Mouse (Mus musculus): ENCODE data around the gene Sdf2.
A peak's percentile ranks its signal among the peaks of the same experiment; 100 is the strongest.
"Not testable (repeated sequence)": the region's sequence is repeated elsewhere in the genome, so short reads cannot be mapped to it uniquely, and the experiment has no call there.

The Sdf2 gene

DNA sequence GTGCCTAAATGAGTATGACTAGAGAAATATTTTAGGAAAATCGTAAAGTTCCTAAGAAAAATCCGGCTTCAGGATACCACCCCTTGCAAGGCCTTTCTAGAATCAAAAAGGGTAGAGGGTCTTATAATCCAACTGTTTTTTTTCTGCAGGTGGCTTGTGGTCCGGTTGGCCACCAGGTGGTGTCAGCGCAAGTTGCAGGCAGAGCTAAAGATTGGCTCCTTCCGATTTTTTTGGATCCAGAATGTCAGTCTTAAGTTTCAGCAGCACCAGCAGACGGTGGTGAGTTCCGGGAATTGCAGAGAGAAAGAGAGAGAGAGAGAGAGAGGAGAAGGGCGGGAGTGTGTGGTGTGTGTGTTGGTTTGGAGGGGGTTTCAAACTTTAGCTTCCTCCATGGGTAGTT lies 17.0 kb downstream of the Sdf2 start:
- DNase-seq: peak; percentile 91

DNA sequence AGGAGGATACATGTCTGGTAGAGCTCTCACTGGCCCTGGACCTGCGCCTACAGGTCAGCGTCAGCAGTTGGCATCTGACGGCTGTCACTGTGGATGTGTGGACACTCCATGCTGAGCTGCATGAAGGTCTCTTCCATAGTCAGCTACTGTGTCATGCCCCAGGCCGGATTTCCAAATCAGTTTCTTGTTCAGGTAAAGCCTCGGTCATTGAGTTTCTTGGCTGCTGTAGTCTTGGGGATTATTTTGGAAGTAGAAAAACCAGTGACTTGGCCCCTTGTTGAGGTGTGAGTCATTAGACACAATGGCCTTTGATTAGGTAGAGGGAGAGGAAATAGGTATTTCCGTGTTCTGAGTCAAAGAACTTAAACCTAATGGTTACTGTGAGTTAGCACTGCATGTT lies 20.0 kb downstream of the Sdf2 start:
- DNase-seq: no peak

DNA sequence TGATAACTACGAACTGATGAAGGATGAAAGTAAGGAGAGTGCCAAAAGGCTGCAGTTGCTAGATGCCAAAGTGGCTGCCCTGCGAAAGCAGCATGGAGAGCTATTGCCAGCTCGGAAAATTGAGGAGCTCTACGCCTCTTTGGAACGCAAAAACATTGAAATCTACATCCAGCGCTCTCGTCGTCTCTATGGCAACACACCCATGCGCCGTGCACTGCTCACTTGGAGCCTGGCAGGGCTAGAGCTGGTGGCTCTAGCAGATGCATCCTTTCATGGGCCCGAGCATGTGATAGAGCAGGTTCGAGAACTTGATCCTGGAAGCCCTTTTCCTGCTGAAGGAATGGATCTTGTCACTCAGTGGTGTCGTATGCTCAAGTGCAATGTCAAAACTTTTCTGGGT lies 26.4 kb downstream of the Sdf2 start:
- DNase-seq: no peak

DNA sequence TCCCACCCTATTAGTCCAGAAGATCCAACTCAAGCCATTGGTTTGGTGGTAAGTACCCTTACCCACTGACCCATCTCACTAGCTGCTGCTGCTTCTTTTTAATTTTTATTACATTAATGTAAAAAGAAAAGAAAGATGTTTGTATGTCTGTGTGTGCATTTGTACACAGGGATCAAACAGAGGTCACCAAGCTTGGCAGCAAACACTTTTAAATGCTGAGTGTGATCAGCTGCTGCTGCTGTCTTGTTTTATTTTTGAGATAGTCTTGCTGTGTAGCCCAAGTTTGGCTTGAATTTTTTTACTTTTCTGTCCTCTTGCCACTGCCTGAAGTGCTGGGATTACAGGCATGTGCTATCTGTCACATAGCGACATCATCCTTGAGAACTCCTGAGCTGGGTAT lies 30.1 kb downstream of the Sdf2 start:
- DNase-seq: no peak

DNA sequence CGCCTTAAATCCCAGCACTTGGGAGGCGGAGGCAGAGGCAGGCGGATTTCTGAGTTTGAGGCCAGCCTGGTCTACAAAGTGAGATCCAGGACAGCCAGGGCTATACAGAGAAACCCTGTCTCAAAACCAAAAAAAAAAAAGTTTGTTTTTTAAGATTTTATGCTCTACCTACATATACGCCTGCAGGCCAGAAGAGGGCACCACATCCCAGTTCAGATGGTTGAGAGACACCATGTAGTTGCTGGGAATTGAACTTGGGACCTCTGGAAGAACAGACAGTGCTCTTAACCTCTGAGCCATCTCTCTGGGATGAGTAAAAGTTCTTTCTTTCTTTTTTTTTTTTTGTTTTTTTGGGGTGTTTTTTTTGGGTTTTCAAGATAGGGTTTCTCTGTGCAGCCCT lies 30.6 kb downstream of the Sdf2 start:
- DNase-seq: not testable (repeated sequence)

DNA sequence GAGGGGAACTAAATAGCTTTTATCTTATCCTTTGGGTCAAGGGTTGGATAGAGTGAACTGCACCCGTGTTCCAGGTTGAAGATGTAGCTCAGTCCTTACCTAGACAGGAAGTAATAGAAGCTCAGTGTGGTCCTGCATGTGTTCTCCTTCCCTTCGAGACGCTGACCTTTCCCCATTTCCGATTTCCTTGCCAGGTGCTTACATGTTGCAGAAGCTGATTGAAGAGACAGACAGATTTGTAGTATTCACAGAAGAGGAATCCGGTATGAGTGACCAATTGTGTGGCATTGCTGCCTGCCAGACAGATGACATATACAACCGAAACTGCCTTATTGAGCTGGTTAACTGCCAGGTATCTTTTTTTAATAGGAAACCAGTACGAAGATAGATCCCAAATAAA lies 33.3 kb downstream of the Sdf2 start:
- DNase-seq: peak; percentile 93

DNA sequence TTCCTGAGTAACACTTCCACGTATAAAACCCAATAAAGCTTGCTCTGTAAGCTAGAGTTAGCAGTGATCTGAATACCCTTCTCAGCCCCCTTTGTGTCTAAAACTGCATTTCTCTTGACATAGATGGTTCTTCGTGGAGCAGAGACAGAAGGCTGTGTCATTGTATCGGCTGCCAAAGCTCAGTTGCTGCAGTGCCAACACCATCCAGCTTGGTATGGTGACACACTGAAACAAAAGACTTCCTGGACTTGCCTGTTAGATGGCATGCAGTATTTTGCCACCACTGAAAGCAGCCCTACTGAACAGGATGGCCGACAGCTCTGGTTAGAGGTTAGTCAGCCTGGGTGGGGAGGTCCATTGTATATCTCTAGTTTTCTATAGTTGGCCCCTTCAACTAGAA lies 34.0 kb downstream of the Sdf2 start:
- no peak for DNase-seq

DNA sequence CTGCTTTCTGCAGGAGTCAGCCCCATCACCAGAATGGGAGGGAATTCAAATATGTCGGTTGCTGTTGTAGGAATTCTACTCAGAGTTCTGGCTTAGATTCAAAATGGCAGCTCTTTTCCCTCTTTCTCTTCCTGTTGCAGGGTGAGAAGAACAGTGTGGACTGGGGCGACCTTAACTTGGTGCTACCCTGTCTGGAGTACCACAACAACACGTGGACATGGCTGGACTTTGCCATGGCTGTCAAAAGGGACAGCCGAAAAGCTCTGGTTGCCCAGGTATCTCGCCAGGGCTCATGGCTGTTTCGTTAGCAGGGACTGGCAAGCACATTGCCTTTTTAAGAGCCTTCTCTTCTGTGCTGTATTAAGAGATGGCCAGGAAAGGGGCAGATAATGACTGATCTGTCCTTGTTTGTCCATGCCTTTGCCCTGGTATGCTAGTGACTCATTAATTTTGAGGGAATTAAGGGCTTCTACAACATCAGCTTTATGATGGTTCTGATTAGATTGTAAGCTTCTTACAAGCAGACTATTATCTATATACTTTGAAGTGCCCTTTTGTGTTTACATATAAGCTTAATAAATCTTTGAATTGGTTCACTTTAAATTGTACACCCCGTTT lies 43.7 kb downstream of the Sdf2 start:
- DNase-seq: no peak

DNA sequence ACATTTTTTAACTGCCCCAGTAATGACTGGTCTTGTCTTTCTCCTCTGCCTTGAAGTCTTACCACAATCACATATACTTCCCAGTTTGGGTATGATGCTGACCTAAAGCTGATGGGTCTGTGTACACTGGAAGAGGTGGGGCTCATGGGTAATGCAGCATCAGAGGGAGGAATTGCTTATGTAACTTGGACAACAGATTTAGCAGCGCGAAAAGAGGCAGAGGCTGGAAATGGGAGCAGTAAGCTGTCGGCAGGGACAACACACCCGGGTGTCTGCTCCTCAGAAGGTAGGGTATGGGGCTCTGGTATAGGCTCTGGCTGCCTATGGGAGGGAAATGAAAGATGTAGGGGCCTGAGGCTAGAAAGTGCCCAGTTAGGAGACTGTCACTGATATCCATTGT lies 45.1 kb downstream of the Sdf2 start, which contains the start of gene BC030499:
BC030499 (plus strand) TSS at position 188 of the 400 bp plus-strand sequence.
- no peak for DNase-seq

DNA sequence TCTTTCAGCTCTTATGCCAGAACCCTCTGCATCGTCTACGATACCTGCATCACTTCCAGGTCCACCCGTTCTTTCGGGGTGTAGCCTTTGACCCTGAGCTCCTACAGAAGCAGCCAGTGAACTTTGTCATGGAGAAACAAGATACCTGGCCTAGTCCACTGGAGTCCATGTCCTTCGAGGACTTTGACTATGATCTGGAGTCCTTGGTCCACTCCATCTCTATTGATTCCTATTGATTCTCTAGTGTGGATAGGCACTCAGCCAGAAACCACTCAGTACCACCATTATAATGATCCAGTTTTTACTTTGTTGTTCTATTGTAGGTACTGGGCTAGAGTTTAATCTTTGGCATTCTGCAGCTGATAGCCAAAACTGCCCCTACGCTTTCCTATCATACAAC lies 49.0 kb downstream of the Sdf2 start:
- no peak for DNase-seq

DNA sequence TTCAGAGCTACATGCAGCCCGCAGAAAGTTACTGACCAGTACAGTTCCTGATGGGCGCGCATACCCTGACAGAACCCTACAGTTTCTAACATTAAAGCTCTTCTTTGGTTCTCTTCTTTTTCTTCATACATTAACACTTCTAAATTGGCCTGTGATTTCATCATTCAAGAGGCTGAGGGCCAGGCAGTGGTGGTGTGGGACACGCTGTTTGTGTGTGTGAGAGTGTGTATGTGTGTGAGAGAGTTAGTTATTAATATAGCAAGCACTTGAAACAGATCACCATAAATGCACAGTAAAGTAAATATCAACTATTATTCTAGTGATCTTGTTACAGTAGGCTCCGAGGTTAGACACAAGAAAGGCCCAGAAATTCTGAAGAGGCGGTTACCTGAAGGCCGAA lies 55.4 kb downstream of the Sdf2 start:
- DNase-seq: no peak

DNA sequence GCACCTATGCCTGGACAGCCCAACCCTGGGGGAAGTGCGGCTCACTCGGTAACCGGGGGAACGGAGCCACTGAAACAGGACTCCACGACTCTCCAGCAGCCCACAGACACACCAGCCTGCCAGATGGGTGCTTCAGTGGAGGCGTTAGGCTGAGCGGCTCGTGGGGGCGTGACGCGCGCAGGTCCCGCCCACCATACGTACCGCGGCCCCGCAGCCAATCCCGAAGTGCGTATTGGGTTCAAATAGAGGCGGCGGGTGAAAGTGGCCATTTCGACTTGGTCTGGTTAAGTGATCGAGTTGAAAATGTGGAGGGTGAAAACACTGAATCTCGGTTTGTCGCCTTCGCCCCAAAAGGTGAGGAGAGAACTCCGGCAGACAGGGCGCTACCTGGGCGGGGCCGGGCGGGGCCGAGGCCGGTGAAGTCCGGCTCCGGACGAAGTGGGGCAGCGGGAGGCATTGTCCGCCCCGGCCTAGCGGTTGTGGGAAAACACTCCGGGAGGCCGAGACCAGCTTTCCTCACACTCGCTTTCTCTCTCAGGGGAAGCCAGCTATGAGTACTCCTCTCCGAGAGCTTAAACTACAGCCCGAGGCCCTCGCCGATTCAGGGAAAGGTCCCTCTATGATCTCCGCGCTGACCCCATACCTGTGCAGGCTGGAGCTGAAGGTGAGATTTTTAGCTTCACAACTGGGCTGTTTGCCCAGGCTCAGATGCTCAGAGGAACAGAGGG lies 56.0 kb downstream of the Sdf2 start, which contains the start of gene Spag5:
Spag5 (plus strand) TSS at position 173 of the 728 bp plus-strand sequence.
- DNase-seq: peak; percentile 99

Data from heart, adult 11 months (tissue).